Mouse (Mus musculus) lung, embryonic 16.5 days (tissue): ENCODE results near the gene Thada. TPM values are rescaled to one million over a fixed set of nuclear protein-coding genes. Genes with fewer than 3 reads are reported as not detected.

ENCODE experiments used
- ATAC-seq: fragments of 200-750 bp; cut with Nextera tagmentation; 2 replicates; pipeline ENCODE4 v1.8.0; 2017; ENCODE audit warnings: low read depth, mild to moderate bottlenecking, moderate library complexity
- H3K27ac ChIP-seq: fragments of 300-500 bp; sonication (generic); 2 replicates; pipeline ENCODE4 v1.5.1; 2014; ENCODE audit warnings: mild to moderate bottlenecking, control low read depth, low read length
- H3K27me3 ChIP-seq: fragments of 300-500 bp; sonication (generic); 2 replicates; pipeline ENCODE4 v1.6.1; 2014; ENCODE audit warnings: low read depth, low read length, mixed read lengths; ENCODE audit not compliant: control insufficient read depth, insufficient read depth
- H3K36me3 ChIP-seq: fragments of 300-500 bp; sonication (generic); 2 replicates; pipeline ENCODE4 v1.6.1; 2014; ENCODE audit warnings: low read length; ENCODE audit not compliant: control insufficient read depth, insufficient read depth
- H3K4me1 ChIP-seq: fragments of 300-500 bp; sonication (generic); replicated peaks from 2 replicates; pipeline ENCODE4 v1.6.1; 2014; ENCODE audit warnings: low read length, mixed read lengths; ENCODE audit not compliant: control insufficient read depth, insufficient read depth
- H3K4me2 ChIP-seq: fragments of 300-500 bp; sonication (generic); 2 replicates; pipeline ENCODE4 v1.6.1; 2014; ENCODE audit warnings: low read depth, low read length, control low read depth
- H3K4me3 ChIP-seq: fragments of 300-500 bp; sonication (generic); 2 replicates; pipeline ENCODE4 v1.5.1; 2014; ENCODE audit warnings: mild to moderate bottlenecking, low read length, control low read depth
- H3K9ac ChIP-seq: fragments of 300-500 bp; sonication (generic); 2 replicates; pipeline ENCODE4 v1.6.1; 2014; ENCODE audit warnings: low read length, control low read depth
- H3K9me3 ChIP-seq: fragments of 300-500 bp; sonication (generic); 2 replicates; pipeline ENCODE4 v1.6.1; 2016; ENCODE audit warnings: low read length; ENCODE audit not compliant: control insufficient read depth
- WGBS: fragments of 180-500 bp; shearing (Covaris S2); extraction: QIAGEN DNeasy Blood & Tissue Kit; methylation state at CpG from one replicate; pipeline ENCODE4 v1.1.7; 2014; 5-methylcytosine and 5-hydroxymethylcytosine counted together
- polyA plus RNA-seq: library from polyadenylated mRNA; unstranded; fragments of >200 nt; fragmentation: Nextera tagmentation; extraction: Ambion mirVana; gene quantifications from 2 replicates; pipeline ENCODE4 v1.2.1, GENCODE M21; 2015

Gene Thada
- polyA plus RNA-seq, 1 experiment from 2014 or later = 8.6 TPM

DNA sequence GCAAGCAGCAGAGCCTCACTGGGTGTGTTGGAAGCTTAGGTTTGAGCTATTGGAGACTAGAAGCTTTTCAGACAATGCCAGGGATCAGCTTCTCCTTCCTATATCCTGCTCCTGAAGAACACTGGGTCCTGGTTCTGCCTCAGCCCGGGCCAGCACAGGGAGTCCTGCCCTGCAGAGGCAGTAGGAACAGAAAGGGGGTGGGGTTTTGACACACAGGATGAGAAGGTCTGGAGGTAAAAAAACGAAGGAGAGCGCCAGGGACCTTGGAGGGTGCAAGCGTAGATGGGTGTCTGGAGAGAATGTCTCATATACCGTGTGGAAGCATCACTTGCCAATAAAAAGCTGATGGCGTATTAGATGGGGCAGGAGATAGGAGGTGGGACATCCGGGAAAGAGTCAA, 289.6 kb downstream of the Thada start:
- WGBS = 79% methylated on average over 7 of the region's 7 CpGs

GRCm38 (mm10) chr17:84175196-84175595, 290.8 kb downstream of the Thada start:
- Histone ChIP-seq H3K9ac (no peak overlapping the region), H3K36me3 (no peaks in the 10 kb centered on the region), H3K4me3 (no peak overlapping the region), H3K4me1 (peaks cover 8% of the 10 kb centered on the region), H3K4me2 (no peak overlapping the region), H3K27ac (no peak overlapping the region), H3K27me3 (no peaks in the 10 kb centered on the region), H3K9me3 (peaks cover 6% of the 10 kb centered on the region; the same call in 1 of the 2 replicates)
- WGBS = 95% methylated on average over 17 of the region's 17 CpGs
- ATAC-seq = no peak

More for the DNA sequence above, 289.6 kb downstream of the Thada start:
- ATAC-seq = no peak
- Histone ChIP-seq H3K36me3 (no peaks in the 10 kb centered on the region), H3K27ac (no peak overlapping the region), H3K4me3 (no peak overlapping the region), H3K4me1 (peaks cover 18% of the 10 kb centered on the region), H3K9ac (no peak overlapping the region), H3K27me3 (no peaks in the 10 kb centered on the region), H3K4me2 (no peak overlapping the region), H3K9me3 (peaks cover 6% of the 10 kb centered on the region; the same call in 1 of the 2 replicates)

DNA sequence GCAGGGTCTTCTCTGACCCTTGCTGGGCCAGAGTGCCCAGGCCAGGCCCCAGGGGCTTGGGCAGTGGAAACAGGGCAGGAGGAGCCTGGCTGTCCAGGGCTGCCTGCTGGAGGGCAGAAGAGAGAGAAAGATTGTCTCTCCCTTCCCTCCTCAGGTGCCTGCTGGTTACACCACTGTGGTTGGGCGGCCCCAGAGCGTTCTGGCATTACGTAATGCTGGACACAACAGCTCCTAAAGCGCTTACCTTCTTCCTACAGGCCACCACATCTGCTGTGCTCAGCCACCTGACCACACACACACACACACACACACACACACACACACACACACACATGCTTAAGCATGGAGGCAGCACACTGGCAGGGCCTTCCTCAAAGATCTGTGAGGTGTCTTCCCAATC, 298.6 kb downstream of the Thada start:
- no peak for ATAC-seq
- no peaks in the 10 kb centered on the region for H3K27me3 ChIP-seq
- H3K27ac ChIP-seq = no peak overlapping the region
- no peaks in the 10 kb centered on the region for H3K9me3 ChIP-seq
- H3K4me3 ChIP-seq = no peak overlapping the region
- no peak overlapping the region for H3K4me2 ChIP-seq
- no peaks in the 10 kb centered on the region for H3K36me3 ChIP-seq
- 81% methylated on average over 4 of the region's 4 CpGs for WGBS
- H3K4me1 ChIP-seq = peaks cover 4% of the 10 kb centered on the region; the same call in 1 of the 2 replicates
- no peak overlapping the region for H3K9ac ChIP-seq

- Histone ChIP-seq H3K9ac (no peak overlapping the region), H3K9me3 (no peaks in the 10 kb centered on the region), H3K4me1 (peaks cover 15% of the 10 kb centered on the region), H3K36me3 (no peaks in the 10 kb centered on the region), H3K4me3 (no peak overlapping the region), H3K4me2 (no peak overlapping the region), H3K27ac (no peak overlapping the region), H3K27me3 (no peaks in the 10 kb centered on the region)
- no peak for ATAC-seq
- 79% methylated on average over 9 of the region's 9 CpGs for WGBS
Measured at GRCm38 (mm10) chr17:84166135-84166860, 299.7 kb downstream of the Thada start.

- WGBS = 86% methylated on average over 3 of the region's 3 CpGs
- H3K4me1 ChIP-seq = peaks cover 21% of the 10 kb centered on the region
- H3K27ac ChIP-seq = no peak overlapping the region
- no peak overlapping the region for H3K4me2 ChIP-seq
- ATAC-seq = no peak
- no peaks in the 10 kb centered on the region for H3K36me3 ChIP-seq
- H3K27me3 ChIP-seq = no peaks in the 10 kb centered on the region
- H3K9ac ChIP-seq = no peak overlapping the region
- no peaks in the 10 kb centered on the region for H3K9me3 ChIP-seq
- H3K4me3 ChIP-seq = no peak overlapping the region
Measured at GRCm38 (mm10) chr17:84165735-84166134, 300.3 kb downstream of the Thada start.

DNA sequence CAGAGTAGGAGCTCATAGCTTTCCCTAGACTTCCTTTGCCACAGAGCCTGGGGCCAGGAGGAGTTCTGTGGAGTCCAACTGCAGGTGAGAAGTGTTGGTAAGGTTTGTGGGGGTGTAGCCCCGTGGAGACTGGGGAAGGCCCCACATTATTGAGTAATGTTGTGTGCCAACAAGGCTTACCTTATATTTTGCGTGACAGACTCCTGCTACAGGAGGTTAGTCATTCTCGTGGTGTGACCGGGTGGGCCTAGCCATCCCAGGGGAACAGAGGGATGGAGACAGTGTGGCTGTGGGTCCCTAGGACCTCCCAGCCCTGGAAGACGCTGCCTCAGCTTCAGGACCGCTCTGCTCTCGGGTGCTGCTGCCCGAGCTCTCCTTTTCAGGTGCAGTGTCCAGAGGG, 301.9 kb downstream of the Thada start:
- Histone ChIP-seq H3K4me3 (no peak overlapping the region), H3K4me2 (no peak overlapping the region), H3K4me1 (peaks cover 21% of the 10 kb centered on the region), H3K27me3 (no peaks in the 10 kb centered on the region), H3K9me3 (no peaks in the 10 kb centered on the region), H3K36me3 (no peaks in the 10 kb centered on the region), H3K27ac (no peak overlapping the region), H3K9ac (no peak overlapping the region)
- 85% methylated on average over 8 of the region's 8 CpGs for WGBS
- ATAC-seq = no peak

DNA sequence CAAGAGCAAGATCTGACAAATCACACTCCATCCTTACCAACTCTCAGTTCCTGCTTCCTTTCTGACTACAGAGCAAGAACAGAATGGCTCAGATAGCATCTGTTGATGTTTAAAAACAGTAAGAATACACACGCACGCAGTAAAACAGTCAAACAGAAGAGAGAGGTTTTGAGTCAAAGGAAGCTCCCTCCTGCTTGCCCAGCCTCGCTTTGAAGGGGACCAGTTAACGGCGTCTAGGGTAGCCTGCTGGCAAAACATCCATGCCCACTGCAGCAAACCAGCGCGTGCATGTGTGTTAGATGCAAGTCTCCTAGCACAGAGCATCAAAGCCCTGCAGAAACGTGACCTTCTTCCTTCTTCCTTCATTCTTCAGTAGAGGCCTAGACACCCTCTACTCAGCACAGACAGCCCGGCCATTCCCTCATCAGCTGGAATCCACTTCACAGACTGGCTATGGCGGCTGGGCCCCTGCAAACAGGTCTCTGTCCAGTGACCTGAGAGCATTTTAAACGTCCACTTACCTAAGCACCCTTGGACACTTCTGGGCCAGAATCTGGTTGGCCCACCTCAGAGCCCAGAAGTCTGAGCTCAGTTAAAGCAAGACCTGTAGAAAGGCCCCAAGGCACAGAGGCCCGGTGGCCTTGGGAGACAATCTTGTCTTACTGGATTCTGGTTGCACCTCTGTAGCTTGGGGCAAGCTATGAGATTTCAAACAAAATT, 302.8 kb downstream of the Thada start:
- H3K4me2 ChIP-seq = no peak overlapping the region

GRCm38 (mm10) chr17:84162211-84162760, 303.7 kb downstream of the Thada start:
- WGBS = 57% methylated on average over 8 of the region's 8 CpGs
- no peak overlapping the region for H3K4me2 ChIP-seq
- no peaks in the 10 kb centered on the region for H3K36me3 ChIP-seq
- H3K27ac ChIP-seq = peak overlapping the region; percentile 43
- no peak overlapping the region for H3K9ac ChIP-seq
- H3K9me3 ChIP-seq = no peaks in the 10 kb centered on the region
- H3K4me3 ChIP-seq = no peak overlapping the region
- peaks cover 31% of the 10 kb centered on the region for H3K4me1 ChIP-seq
- ATAC-seq = no peak
- no peaks in the 10 kb centered on the region for H3K27me3 ChIP-seq

More for the DNA sequence above, 302.8 kb downstream of the Thada start:
- peaks cover 28% of the 10 kb centered on the region for H3K4me1 ChIP-seq
- H3K27ac ChIP-seq = peak overlapping the region; percentile 7
- WGBS = 61% methylated on average over 12 of the region's 12 CpGs
- no peaks in the 10 kb centered on the region for H3K36me3 ChIP-seq
- no peaks in the 10 kb centered on the region for H3K9me3 ChIP-seq
- no peak for ATAC-seq
- no peak overlapping the region for H3K9ac ChIP-seq
- no peak overlapping the region for H3K4me3 ChIP-seq
- no peaks in the 10 kb centered on the region for H3K27me3 ChIP-seq

DNA sequence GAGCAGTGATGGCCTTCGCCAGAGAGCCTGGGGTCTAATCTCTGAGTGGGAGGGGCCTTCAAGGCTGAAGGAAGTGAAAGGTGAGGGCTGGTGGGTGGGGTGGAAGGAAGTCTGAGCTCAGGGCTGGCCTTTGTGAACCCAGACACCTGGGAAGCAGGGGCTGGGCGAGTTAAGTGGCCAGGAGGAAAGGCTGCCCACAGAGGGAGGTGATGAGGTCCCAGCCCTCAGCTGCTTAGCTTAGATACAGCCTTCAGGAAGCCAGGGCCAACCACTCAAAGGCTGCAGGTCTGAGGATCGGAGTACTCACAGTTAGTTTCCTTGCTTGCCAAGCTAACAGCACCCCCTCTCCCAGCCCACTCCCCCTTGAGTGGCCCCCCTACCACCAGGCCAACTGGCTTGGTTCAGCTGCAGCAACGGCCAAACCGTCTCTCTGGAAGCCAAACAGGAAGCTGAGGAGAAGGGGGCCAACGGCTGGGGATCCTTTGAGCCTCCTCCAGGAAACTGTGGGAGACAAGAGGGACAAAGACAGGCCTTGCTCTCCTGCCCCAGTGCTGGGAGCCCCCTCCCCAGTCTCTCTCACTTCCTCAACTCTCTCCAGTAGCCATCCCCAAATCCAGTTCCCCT, 304.7 kb downstream of the Thada start:
- peak; percentile 18 for ATAC-seq
- Histone ChIP-seq H3K27ac (peak overlapping the region; percentile 43), H3K4me2 (no peak overlapping the region), H3K27me3 (no peaks in the 10 kb centered on the region), H3K4me3 (no peak overlapping the region), H3K9me3 (no peaks in the 10 kb centered on the region), H3K9ac (peak overlapping the region; percentile 40), H3K36me3 (no peaks in the 10 kb centered on the region), H3K4me1 (peaks cover 31% of the 10 kb centered on the region)
- 12% methylated on average over 6 of the region's 6 CpGs for WGBS
